Mouse (Mus musculus) B cell, adult 2 months (primary cell): ENCODE measurements around the gene Adm.
A peak's percentile ranks its signal among the peaks of the same experiment; 100 is the strongest.

Source experiments
- DNase-seq, 2 experiments: peaks; one replicate each; pipeline ENCODE4 v3.0.0; 2022

Gene Adm

DNA sequence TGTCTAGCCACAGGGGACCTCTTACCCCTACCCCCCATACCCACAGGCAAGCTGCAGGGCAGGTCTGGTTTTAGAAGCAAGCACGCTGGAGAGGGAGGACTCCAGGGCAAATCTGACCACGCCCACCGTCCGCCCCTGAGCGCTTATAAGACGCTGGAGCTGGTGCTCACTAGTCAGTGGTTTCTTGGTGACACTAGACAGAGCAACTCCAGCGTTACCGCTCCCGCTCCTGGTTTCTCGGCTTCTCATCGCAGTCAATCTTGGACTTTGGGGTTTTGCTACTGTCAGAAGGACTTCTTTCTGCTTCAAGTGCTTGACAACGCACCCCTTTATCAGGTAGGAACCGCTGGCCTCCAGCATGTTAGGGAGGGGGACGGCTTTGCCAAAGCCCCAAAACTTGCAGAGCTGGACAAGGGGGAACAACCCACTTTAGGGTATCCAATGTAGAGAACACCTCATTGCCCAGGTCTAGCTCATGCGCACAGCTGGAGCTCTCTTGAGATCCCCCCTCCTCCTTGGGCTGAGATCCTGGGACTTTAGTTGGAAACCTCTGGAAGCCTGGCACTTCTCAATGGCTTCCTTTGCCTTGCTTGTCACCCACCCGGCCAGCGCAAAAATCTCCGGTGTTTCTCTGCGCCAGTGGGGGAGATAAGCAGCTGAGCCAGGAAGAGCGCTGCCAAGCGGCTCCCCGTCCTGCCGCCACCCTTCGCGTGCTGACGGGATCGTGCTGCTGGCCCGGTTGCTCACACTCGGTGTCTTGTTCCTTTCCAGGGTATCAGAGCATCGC, at the start of gene Adm:
Adm (plus strand) TSS at position 176 of the 787 bp plus-strand sequence.
- DNase-seq: peak; percentile 79 to 80

GRCm38 (mm10) chr7:110583705-110584104, 43.8 kb upstream of the Adm start:
- DNase-seq: no peak

GRCm38 (mm10) chr7:110584159-110584558, 43.3 kb upstream of the Adm start:
- DNase-seq: no peak

GRCm38 (mm10) chr7:110585250-110585649, 42.2 kb upstream of the Adm start:
- no peak for DNase-seq

GRCm38 (mm10) chr7:110587721-110588120, 39.7 kb upstream of the Adm start:
- DNase-seq: no peak

- peak in 1 of 2 experiments; percentile 8 for DNase-seq
Measured at GRCm38 (mm10) chr7:110593991-110594390, 33.5 kb upstream of the Adm start.

- no peak for DNase-seq
Measured at GRCm38 (mm10) chr7:110597141-110597540, 30.3 kb upstream of the Adm start.

- DNase-seq: no peak
Measured at GRCm38 (mm10) chr7:110605476-110605875, 22.0 kb upstream of the Adm start.

DNA sequence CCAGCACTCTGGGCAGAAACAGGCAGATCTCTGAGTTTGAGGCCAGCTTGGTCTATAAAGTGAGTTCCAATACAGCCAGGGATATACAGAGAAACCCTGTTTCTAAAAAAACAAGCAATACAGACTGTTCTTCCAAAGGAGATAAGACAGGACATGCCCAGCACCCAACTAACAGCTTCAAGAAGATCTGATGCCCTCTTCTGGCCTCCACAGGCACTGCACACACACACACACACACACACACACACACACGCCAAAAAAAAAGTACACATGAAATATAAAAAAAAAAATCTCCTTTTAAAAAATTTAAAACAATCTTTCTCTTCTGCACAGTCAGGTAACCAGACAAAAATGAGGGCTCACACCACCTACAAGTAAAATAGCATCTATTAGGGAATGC, 20.6 kb upstream of the Adm start:
- DNase-seq: no peak

DNA sequence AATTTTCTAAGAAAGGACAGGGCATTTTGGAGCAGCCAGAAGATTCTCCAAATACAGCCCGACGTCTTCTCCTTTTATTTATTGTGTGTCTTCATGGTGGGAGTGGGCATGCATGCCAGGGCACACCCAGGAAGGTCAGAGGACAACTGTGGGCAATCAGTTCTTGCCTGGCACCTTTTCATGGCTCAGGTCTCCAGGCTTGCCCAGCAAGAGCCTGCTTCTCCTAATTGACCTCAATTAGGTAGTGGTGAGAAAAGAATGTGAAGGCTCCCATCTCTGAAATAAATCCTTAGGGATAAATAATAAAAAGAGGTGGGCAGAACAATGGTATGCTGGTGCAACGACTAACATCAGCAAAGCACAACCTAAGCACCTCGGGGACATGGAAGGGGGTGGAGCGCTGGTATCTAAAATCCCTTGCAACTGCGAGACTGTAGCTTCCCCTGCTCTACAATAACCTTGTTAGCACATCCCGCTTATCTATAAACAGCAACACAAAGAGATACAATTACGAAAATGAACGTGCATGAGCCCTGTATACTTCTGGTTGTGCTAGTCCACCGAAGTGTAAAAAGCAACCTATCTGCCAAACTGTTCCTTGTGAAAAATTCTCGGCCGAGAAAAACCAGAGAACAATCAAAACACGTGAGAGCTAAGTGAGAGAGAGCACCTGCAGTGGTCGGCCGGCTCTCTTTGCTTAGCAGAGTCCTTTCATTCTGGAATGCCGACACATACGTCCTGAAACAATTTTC, 13.9 kb upstream of the Adm start:
- peak; percentile 28 to 29 for DNase-seq

DNA sequence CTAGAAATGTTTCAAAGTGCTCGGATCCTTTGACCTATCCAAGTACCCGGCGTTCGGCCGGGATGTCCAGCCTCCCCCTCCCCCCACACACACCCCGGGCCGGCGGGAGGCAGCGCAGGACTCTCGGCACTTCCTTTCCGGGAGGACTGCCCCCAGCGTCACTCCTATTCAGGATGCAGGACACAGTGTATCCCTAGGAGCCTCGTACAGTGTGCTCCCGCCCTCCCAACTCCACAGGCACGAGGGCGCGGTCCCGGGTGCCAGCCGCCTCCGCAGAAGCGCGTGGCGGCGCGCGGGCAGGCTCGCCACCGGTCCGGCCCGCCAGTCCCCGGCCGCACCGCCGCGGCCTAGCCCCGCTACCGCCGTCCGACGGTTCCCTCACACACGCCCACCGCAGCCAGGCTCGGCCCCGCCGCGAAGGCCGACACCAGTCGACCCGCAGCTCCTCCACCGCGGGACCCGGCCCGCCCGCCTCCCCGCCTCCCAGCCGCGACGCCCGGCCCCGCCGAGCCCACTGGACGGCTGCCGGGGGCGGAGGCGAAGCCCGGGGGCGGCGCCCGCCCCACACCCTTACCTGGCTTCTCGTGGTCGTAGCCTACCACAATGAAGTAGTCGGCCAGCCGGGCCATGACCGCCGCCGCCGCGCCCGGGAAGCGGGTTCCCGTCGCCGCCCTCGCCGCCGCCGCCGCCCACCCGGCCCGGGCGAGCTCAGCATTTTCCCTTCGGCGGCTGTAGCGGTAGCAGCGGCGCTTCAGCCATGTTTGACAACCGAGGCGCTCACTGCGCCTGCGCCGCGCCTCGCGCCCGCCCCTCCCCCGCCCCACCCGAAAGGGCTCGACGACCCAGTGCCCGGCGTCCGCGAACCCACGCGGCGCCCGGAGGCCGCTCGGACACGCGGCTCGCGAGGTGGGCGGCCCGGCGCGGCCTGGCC, 13.1 kb upstream of the Adm start, which contains the start of gene Sbf2:
Sbf2 (minus strand) TSS at position 790 of the 931 bp plus-strand sequence.
- peak; percentile 62 to 72 for DNase-seq

DNA sequence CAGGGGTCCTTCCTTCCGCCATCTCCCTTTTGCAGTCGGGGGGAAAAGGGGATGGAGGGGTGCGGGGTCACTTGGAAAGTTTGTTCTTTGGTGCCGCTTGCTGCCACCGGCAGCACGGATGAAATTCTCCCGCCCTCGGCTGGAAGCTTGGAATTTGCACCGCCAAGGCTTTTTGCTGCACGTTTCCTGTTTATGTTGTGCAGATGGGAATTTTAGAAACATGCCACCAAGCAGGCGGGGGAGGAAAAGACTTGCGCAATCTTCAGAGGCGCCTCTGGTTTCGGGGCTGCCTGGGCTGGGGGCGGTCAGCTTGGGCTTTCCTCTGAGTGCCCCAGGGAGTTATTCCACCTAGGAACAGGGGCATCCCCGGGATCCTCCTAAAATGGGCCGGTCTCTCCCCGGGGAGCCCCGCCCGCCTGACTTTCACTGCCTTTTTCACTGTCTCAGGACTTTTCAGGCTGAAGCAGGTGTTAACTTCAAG, 12.3 kb upstream of the Adm start:
- DNase-seq: peak in 1 of 2 experiments; percentile 32

DNA sequence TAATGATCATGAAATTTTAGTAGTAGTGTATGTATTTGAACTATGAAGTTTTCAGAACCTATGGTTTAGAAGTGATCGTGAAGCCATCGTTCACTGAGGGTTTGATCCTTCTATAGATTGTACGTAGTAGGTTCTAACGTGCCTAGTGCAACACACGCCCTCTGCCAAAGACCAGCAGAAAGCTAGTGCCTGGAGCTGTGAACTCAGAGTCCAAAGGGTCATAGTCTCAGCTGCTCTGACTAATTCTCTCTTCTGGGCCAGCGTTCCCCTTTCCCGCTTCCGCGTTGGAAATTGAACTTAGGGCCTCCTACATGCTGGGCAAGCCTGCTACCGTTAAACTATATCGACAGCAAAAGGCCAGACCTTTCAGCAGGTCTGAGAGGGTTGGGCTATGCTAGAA, 11.7 kb upstream of the Adm start:
- no peak for DNase-seq

DNA sequence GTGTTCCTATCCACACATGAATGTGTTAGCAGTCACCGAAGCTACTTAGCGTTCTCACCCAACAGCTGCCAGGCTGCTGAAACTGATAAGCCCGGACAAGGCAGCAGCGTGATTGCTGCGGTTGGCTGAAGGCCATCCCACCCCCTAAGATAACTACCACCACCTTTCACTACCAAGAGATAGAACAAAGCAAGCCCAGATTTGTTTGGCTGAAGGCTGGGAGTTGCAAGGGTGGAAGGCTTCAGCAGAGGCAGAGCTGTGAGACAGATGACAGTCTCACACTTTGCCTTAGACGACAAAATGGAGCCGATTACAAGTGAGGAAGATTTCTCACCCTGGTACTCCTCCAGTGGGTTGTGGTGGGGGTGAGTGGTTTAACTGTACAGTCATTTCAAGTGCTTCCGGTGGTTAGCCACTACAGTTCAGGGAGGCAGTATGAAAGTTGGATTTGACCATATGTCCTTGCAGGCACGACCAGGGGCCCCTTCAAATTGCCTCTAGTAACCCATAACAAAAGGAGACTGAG, 8.3 kb upstream of the Adm start:
- peak in 1 of 2 experiments; percentile 27 for DNase-seq

GRCm38 (mm10) chr7:110624067-110624466, 3.4 kb upstream of the Adm start:
- no peak for DNase-seq

DNA sequence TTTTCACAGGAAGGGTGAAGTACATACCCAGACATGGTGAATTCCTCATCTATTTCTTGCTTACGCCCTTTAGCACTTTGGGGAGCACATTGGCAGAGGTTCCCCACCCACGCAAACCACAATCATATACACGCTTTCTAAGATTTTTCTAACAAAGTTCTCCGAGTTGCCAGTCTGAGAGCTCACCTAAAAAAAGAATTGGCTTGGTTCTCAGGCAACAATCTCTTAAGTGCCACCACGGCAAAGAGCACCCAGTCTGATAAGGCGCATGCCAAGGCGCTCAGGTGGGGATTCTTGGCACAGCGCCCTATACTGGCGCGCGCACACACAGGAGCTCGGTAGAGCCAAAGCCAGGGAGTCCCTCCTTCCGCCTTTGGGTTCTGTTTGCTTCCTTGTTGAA, 2.5 kb upstream of the Adm start:
- peak; percentile 49 to 51 for DNase-seq

DNA sequence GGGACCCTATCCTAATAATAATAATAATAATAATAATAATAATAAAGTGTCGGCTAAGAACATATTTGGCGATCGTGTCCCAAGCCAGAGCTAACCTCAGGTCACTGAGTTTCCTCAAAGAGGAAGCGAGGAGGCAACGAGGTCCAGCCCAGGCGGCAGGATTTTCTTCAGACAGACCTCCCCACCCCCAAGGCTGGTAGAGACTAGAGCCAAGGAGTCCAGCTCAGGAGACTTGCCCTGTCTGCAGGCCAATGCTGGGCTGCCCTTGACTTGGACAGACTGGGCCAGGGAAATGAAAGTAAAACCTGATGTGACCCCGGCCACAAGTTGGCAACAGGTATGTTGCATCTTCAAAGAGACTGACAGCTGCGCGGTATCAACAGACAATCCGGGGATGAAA, 2.0 kb upstream of the Adm start:
- peak; percentile 34 to 35 for DNase-seq

DNA sequence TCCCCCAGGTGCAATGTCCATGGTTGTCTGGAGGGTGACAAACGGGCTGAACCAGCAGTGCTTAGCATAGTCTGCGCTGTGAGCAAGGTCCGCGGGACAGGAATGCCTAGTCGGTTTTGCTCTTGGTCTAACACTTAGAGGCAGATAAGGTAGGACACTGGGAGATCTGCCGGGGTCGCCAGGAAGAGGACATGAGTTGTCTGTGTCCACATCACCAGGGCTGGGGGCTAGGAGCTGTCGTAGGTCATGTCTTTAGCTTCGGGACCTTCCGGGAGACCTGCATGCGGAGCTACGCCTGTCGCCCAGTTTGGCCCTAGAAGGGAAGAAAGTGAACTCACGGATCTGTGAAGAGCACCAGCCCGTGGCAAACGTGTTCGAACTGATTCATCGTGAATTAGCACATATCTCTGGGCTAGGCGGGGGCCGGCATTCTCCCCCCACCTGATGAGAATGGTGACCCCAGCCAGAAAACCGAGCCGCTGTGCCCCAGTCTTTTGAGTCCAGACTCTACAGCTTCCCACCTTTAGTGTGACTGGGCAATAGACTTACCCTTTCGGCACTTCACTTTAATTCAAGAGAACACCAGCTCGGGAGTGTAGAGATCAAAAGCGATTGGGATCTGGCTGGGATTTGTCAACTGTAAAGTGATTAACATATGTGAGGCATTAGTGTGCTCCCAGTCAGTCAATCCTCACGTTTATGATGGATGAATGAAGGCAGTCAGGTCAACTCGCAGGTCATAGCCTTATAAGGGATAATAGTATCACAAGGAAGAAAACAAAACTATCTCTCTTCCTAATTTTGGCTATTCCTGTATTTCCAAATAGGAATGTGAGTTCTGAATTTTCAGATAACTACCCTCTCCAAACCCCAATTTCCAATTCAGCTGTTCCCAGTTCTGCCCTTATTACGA, 1.0 kb upstream of the Adm start:
- DNase-seq: peak; percentile 47 to 58

DNA sequence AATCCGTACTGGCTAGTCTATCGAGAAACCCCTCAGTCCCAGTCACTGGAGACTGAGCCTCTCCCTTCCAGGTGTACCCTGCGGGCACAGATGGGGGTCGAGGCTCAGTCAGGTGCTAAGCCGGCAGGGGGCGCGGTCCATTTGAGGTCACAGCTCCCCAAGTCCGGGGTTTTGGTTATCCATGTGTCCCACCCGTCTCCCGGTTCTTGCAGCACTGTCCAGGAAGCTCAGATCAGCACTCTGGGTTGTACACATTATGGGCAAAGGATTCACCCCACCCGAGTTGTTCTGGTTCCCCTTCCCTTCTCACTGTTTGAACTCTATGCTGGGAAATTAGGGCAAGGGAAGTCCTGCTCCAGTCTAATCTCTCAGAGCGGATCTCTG, 370 bp upstream of the Adm start:
- peak in 1 of 2 experiments; percentile 47 for DNase-seq

- DNase-seq: peak in 1 of 2 experiments; percentile 19
Measured at GRCm38 (mm10) chr7:110628273-110628600, 776 bp downstream of the Adm start.

DNA sequence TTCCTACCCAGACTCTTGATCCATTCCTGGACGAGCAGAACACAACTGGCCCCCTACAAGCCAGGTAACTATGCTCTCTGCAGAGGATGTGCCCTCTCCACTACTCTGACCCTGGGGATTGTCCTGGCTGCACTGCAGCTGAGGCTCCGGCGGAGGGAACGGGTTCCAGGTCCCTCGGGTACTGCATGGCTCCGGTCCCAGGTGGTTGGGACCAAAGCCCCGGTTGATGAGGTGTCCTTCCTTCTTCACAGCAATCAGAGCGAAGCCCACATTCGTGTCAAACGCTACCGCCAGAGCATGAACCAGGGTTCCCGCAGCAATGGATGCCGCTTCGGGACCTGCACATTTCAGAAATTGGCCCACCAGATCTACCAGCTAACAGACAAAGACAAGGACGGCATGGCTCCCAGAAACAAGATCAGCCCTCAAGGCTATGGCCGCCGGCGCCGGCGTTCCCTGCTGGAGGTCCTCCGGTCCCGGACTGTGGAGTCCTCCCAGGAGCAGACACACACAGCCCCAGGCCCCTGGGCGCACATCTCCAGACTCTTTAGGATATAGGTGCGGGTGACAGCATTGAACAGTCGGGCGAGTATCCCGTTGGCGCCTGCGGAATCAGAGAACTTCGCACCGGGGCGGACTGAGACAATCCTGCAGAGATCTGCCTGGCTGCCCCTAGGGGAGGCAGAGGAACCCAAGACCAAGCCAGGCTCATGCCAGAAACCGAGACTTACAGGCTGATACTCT, 1.3 kb downstream of the Adm start:
- DNase-seq: peak; percentile 46 to 54
